ENCODE assay signal across 15 mouse cellular contexts in the genomic region with DNA sequence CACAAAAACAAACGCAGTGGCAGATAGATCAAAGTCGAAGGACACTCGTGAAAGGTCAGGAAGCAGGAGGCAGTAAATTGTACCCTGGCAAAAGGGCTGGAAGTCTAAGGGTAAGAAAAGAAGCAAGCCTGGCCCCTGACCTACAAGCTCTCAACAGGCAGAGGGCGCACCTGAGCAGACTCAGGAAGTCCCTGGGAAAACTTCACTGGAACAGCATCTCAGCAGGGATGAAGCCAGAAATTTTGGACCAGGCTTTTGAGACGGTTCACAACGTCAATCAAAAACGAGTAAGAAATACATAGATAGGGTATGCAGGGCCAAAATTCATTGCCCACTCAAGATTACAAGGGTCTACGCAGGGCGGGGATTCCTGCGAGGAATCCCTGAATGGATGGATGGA. TPM values are rescaled to one million over a fixed set of nuclear protein-coding genes. Genes with fewer than 3 reads are reported as not detected.
DNase-seq lines count a peak whose midpoint lies in the region; ATAC-seq and TF ChIP-seq lines count a peak whose summit lies in the region.
"Not testable (repeated sequence)": the region's sequence is repeated elsewhere in the genome, so short reads cannot be mapped to it uniquely, and the experiment has no call there.
"Had no signal": no experiment of that assay in that cellular context is flagged by ENCODE, and none has a peak within 500 bp of the region (broad histone marks: within the 10 kb centered on the region; RNA-seq: fewer than 3 reads in every experiment).

No protein-coding gene starts in this region.

- peak overlapping the region; percentile 48 for H3K4me2 ChIP-seq in forebrain, embryonic 14.5 days (ENCODE audit: low read length)
- H3K4me2 ChIP-seq in heart, embryonic 13.5 days, result peak overlapping the region; percentile 71
- H3K4me2 ChIP-seq in hindbrain, embryonic 15.5 days, result peak overlapping the region; percentile 60
- H3K4me2 ChIP-seq in kidney, embryonic 15.5 days, result peak overlapping the region; percentile 69; the same call in 1 of the 2 replicates
- peak overlapping the region; percentile 56; the same call in 1 of the 2 replicates for H3K4me2 ChIP-seq in lung, embryonic 14.5 days
- H3K4me2 ChIP-seq in midbrain, embryonic 15.5 days, result peak overlapping the region; percentile 57
- peak overlapping the region; percentile 39; the same call in 1 of the 2 replicates for H3K4me2 ChIP-seq in stomach, embryonic 14.5 days (replicated peaks; ENCODE audit: low read depth, low read length)

- H3K36me3 ChIP-seq in forebrain, embryonic 14.5 days (ENCODE audit: control insufficient read depth, insufficient read depth, low read length); heart, embryonic 13.5 days; hindbrain, embryonic 15.5 days; kidney, embryonic 15.5 days; lung, embryonic 14.5 days (ENCODE audit: insufficient read depth); midbrain, embryonic 15.5 days (replicated peaks); stomach, embryonic 14.5 days (ENCODE audit: control insufficient read depth, insufficient read depth, low read length): not testable (repeated sequence)

- H3K9ac ChIP-seq in forebrain, embryonic 14.5 days (ENCODE audit: low read length); heart, embryonic 13.5 days; hindbrain, embryonic 15.5 days; kidney, embryonic 15.5 days; lung, embryonic 14.5 days; midbrain, embryonic 15.5 days; stomach, embryonic 14.5 days (replicated peaks; ENCODE audit: low read depth, low read length): not testable (repeated sequence)

- 2% methylated on average over 3 of the region's 10 CpGs for WGBS in forebrain, embryonic 14.5 days
- 6% methylated on average over 8 of the region's 10 CpGs for WGBS in heart, embryonic 13.5 days
- 2% methylated on average over 6 of the region's 10 CpGs for WGBS in hindbrain, embryonic 15.5 days
- WGBS in kidney, embryonic 15.5 days, result 12% methylated on average over 10 of the region's 10 CpGs
- WGBS in lung, embryonic 14.5 days, result under 1% methylated on average over 6 of the region's 10 CpGs
- WGBS in midbrain, embryonic 15.5 days, result 4% methylated on average over 10 of the region's 10 CpGs
- 1% methylated on average over 6 of the region's 10 CpGs for WGBS in stomach, embryonic 14.5 days

- not testable (repeated sequence) for ATAC-seq in forebrain, embryonic 14.5 days; heart, embryonic 13.5 days (ENCODE audit: extremely low read depth, insufficient number of reproducible peaks, low FRiP score, low TSS enrichment); hindbrain, embryonic 15.5 days (ENCODE audit: low FRiP score, low read depth); kidney, embryonic 15.5 days (replicated peaks; ENCODE audit: low FRiP score); lung, embryonic 14.5 days (ENCODE audit: insufficient read depth); midbrain, embryonic 15.5 days (replicated peaks); stomach, embryonic 14.5 days (ENCODE audit: insufficient number of reproducible peaks, insufficient read depth, low FRiP score, low read depth)

- H3K4me3 ChIP-seq in forebrain, embryonic 14.5 days (ENCODE audit: low read depth, low read length); kidney, embryonic 15.5 days (replicated peaks); lung, embryonic 14.5 days (ENCODE audit: low read depth, low read length); stomach, embryonic 14.5 days (ENCODE audit: low read depth, low read length): not testable (repeated sequence)
- H3K4me3 ChIP-seq in heart, embryonic 13.5 days, result peak overlapping the region; percentile 45; the same call in 1 of the 2 replicates
- peak overlapping the region; percentile 43 for H3K4me3 ChIP-seq in hindbrain, embryonic 15.5 days
- peak overlapping the region; percentile 43 for H3K4me3 ChIP-seq in midbrain, embryonic 15.5 days

- DNase-seq in cerebellum, postnatal 10 days, result peak; percentile 8 to 10
- not testable (repeated sequence) for DNase-seq in forebrain, embryonic 14.5 days (ENCODE audit: low spot score); lung, embryonic 14.5 days

- H3K4me1 ChIP-seq in forebrain, embryonic 14.5 days (ENCODE audit: control insufficient read depth, insufficient read depth, low read length); heart, embryonic 13.5 days; hindbrain, embryonic 15.5 days (replicated peaks); kidney, embryonic 15.5 days; lung, embryonic 14.5 days (ENCODE audit: insufficient read depth); midbrain, embryonic 15.5 days; stomach, embryonic 14.5 days (ENCODE audit: control insufficient read depth, insufficient read depth, low read length): not testable (repeated sequence)

- H3K9me3 ChIP-seq in forebrain, embryonic 14.5 days (replicated peaks; ENCODE audit: control insufficient read depth, low read length); heart, embryonic 13.5 days; hindbrain, embryonic 15.5 days; kidney, embryonic 15.5 days (replicated peaks); lung, embryonic 14.5 days (ENCODE audit: low read depth, low read length); midbrain, embryonic 15.5 days; stomach, embryonic 14.5 days (ENCODE audit: control insufficient read depth, low read depth, low read length): not testable (repeated sequence)

- H3K27me3 ChIP-seq in forebrain, embryonic 14.5 days (replicated peaks; ENCODE audit: control insufficient read depth, insufficient read depth, low read length); heart, embryonic 13.5 days (replicated peaks); hindbrain, embryonic 15.5 days; kidney, embryonic 15.5 days; lung, embryonic 14.5 days (ENCODE audit: insufficient read depth, low read length); midbrain, embryonic 15.5 days (replicated peaks); stomach, embryonic 14.5 days (ENCODE audit: control insufficient read depth, insufficient read depth, low read length): not testable (repeated sequence)

- TF ChIP-seq CTCF in lung, embryonic 14.5 days (IDR thresholded peaks at IDR 0.05; ENCODE audit: low read depth), result peak; percentile 31; the same call in 1 of the 2 replicates

- H3K27ac ChIP-seq in forebrain, embryonic 14.5 days (ENCODE audit: low read depth, low read length); heart, embryonic 13.5 days (replicated peaks); hindbrain, embryonic 15.5 days (replicated peaks); kidney, embryonic 15.5 days; lung, embryonic 14.5 days (ENCODE audit: low read depth); midbrain, embryonic 15.5 days; stomach, embryonic 14.5 days (ENCODE audit: low read length): not testable (repeated sequence)

RNA-seq across cellular contexts. Expression of a gene that starts 13.7 kb away (rescaled TPM):
- not detected in 2 replicates for polyA plus RNA-seq in forebrain, embryonic 14.5 days (2014; fragmentation: Nextera tagmentation; extraction: Ambion mirVana)
- polyA plus RNA-seq in heart, embryonic 13.5 days (2015; fragmentation: Nextera tagmentation; extraction: Ambion mirVana), result not detected in 2 replicates
- not detected in 2 replicates for polyA plus RNA-seq in hindbrain, embryonic 15.5 days (2015; fragmentation: Nextera tagmentation; extraction: Ambion mirVana)
- not detected in 2 replicates for polyA plus RNA-seq in kidney, embryonic 15.5 days (2015; fragmentation: Nextera tagmentation; extraction: Ambion mirVana)
- not detected in 2 replicates for polyA plus RNA-seq in lung, embryonic 14.5 days (2014; fragmentation: Nextera tagmentation; extraction: Ambion mirVana)
- not detected in 2 replicates for polyA plus RNA-seq in midbrain, embryonic 15.5 days (2015; fragmentation: Nextera tagmentation; extraction: Ambion mirVana)
- polyA plus RNA-seq in stomach, embryonic 14.5 days (2014; fragmentation: Nextera tagmentation; extraction: Ambion mirVana), result not detected in 2 replicates
- polyA plus RNA-seq: erythroblast, embryonic 14.5 days; heart, embryonic 16.5 days; hindbrain, embryonic 10.5 days; liver, embryonic 11.5 days; lung, adult 2 months; macrophage; midbrain, embryonic 10.5 days had no signal
